Mouse (Mus musculus) megakaryocyte, embryonic 14.5 days (primary cell): ENCODE measurements around the gene Pepd. TPM values are rescaled to one million over a fixed set of nuclear protein-coding genes. Genes with fewer than 3 reads are reported as not detected.
A peak's percentile ranks its signal among the peaks of the same experiment; 100 is the strongest.

Experiments used
- H3K27me3 ChIP-seq: replicated peaks from 2 replicates; pipeline ENCODE3; 2012; ENCODE audit warnings: inconsistent platforms
- H3K36me3 ChIP-seq: replicated peaks from 2 replicates; pipeline ENCODE3; 2012; ENCODE audit warnings: low read length, inconsistent platforms, mixed read lengths
- H3K4me1 ChIP-seq: 2 replicates; pipeline ENCODE4 v1.6.1; 2012; ENCODE audit warnings: inconsistent platforms
- H3K4me3 ChIP-seq: replicated peaks from 2 replicates; pipeline ENCODE3; 2012; ENCODE audit warnings: moderate library complexity, mild to moderate bottlenecking, inconsistent platforms
- H3K9me3 ChIP-seq: 2 replicates; pipeline ENCODE4 v1.6.1; 2012; ENCODE audit warnings: inconsistent platforms
- FLI1 ChIP-seq: IDR thresholded peaks from 2 replicates; pipeline ENCODE4 v1.6.1; 2012; ENCODE audit warnings: low read length, inconsistent platforms, mixed read lengths
- GATA1 ChIP-seq: IDR thresholded peaks from 3 replicates; pipeline ENCODE4 v1.6.1; 2012; ENCODE audit warnings: mixed read lengths, low read length, inconsistent platforms, borderline replicate concordance
- polyA plus RNA-seq: library from polyadenylated mRNA; stranded (reverse); fragments of >175 nt; gene quantifications from 2 replicates; pipeline ENCODE4 v1.2.3, GENCODE M21; 2012; ENCODE audit warnings: low replicate concordance; ENCODE audit not compliant: insufficient read depth

Gene Pepd
- polyA plus RNA-seq, 1 experiment = 8.1 TPM

- peaks cover 31% of the 10 kb centered on the region for H3K27me3 ChIP-seq
- TF ChIP-seq GATA1 (no peak), FLI1 (no peak)
- H3K9me3 ChIP-seq = no peaks in the 10 kb centered on the region
- H3K36me3 ChIP-seq = no peaks in the 10 kb centered on the region
- H3K4me3 ChIP-seq = no peak overlapping the region
- peaks cover 32% of the 10 kb centered on the region for H3K4me1 ChIP-seq
These were observed 172.6 kb downstream of the Pepd start for GRCm38 (mm10) chr7:35084565-35085360.

- Histone ChIP-seq H3K4me3 (peak overlapping the region; percentile 66), H3K27me3 (peaks cover 33% of the 10 kb centered on the region), H3K4me1 (peaks cover 22% of the 10 kb centered on the region), H3K36me3 (no peaks in the 10 kb centered on the region), H3K9me3 (no peaks in the 10 kb centered on the region)
- TF ChIP-seq FLI1 = no peak
- TF ChIP-seq GATA1 = no peak
These were observed 174.2 kb downstream of the Pepd start for GRCm38 (mm10) chr7:35086271-35086861.

- no peak overlapping the region for H3K4me3 ChIP-seq
- no peaks in the 10 kb centered on the region for H3K36me3 ChIP-seq
- peaks cover 18% of the 10 kb centered on the region for H3K4me1 ChIP-seq
- H3K9me3 ChIP-seq = peaks cover 4% of the 10 kb centered on the region
- TF ChIP-seq FLI1 = no peak
- no peak for TF ChIP-seq GATA1
- peaks cover 36% of the 10 kb centered on the region for H3K27me3 ChIP-seq
These were observed 178.4 kb downstream of the Pepd start for GRCm38 (mm10) chr7:35090550-35090949.

Other genes starting within 250 kb of the Pepd start
- gene Chst8, start 99.7 kb upstream of the Pepd start, polyA plus RNA-seq = 0.13 TPM in 1 of 2 replicates, not detected in the other
- 1.7 and 12.8 TPM in 2 replicates for gene Cebpg, start 144.2 kb downstream of the Pepd start, polyA plus RNA-seq
- 43.6 and 55.1 TPM in 2 replicates for gene Cebpa, start 206.9 kb downstream of the Pepd start, polyA plus RNA-seq